Mouse (Mus musculus) liver, adult 2 months (tissue): Measurements from ENCODE around the gene Mylk2. TPM values are rescaled to one million over a fixed set of nuclear protein-coding genes. Genes with fewer than 3 reads are reported as not detected.

Experiments
- DNase-seq: peaks from one replicate; pipeline ENCODE4 v3.0.0-alpha.2; 2011; ENCODE audit warnings: low read depth, low spot score; ENCODE audit errors: extremely low read depth
- H3K27ac ChIP-seq: fragments of 200-500 bp; replicated peaks from 2 replicates; pipeline ENCODE4 v1.5.1; 2012; ENCODE audit warnings: low read depth, mild to moderate bottlenecking, control low read depth, inconsistent platforms, low read length; ENCODE audit not compliant: insufficient read depth
- H3K27me3 ChIP-seq: fragments of 200-500 bp; 2 replicates; pipeline ENCODE4 v1.6.1; 2012; ENCODE audit warnings: mild to moderate bottlenecking, moderate library complexity, low read length, inconsistent platforms; ENCODE audit not compliant: control insufficient read depth, insufficient read depth
- H3K36me3 ChIP-seq: fragments of 200-500 bp; 2 replicates; pipeline ENCODE4 v1.6.1; 2012; ENCODE audit warnings: low read length, inconsistent platforms; ENCODE audit not compliant: control insufficient read depth, insufficient read depth
- H3K4me1 ChIP-seq: fragments of 200-500 bp; 2 replicates; pipeline ENCODE4 v1.6.1; 2011; ENCODE audit warnings: low read length; ENCODE audit not compliant: control insufficient read depth, insufficient read depth
- H3K4me3 ChIP-seq: fragments of 200-500 bp; 2 replicates; pipeline ENCODE4 v1.5.1; 2011; ENCODE audit warnings: low read depth, mild to moderate bottlenecking, control low read depth, low read length, moderate library complexity; ENCODE audit not compliant: insufficient read depth
- H3K79me2 ChIP-seq: fragments of 200-500 bp; 2 replicates; pipeline ENCODE4 v1.6.1; 2012; ENCODE audit warnings: inconsistent platforms, mild to moderate bottlenecking, low read length, moderate library complexity; ENCODE audit not compliant: control insufficient read depth, insufficient read depth
- H3K9ac ChIP-seq: fragments of 200-500 bp; 2 replicates; pipeline ENCODE4 v1.6.1; 2012; ENCODE audit warnings: low read depth, mild to moderate bottlenecking, control low read depth, inconsistent platforms, low read length
- CTCF ChIP-seq: fragments of 200-500 bp; IDR thresholded peaks from 2 replicates; pipeline ENCODE4 v1.5.1; 2011; ENCODE audit warnings: low read depth, low read length, control low read depth
- POLR2A ChIP-seq: fragments of 200-500 bp; IDR thresholded peaks from 2 replicates; pipeline ENCODE4 v1.6.1; 2011; ENCODE audit warnings: low read length, control low read depth; ENCODE audit not compliant: insufficient read depth; ENCODE audit errors: extremely low read depth
- WGBS: fragments of 180-500 bp; shearing (Covaris S2); methylation state at CpG from one replicate; pipeline ENCODE4 v1.1.7; 2018; 5-methylcytosine and 5-hydroxymethylcytosine counted together
- polyA plus RNA-seq: library from polyadenylated mRNA; depleted of rRNA; stranded (reverse); fragments of >200 nt; gene quantifications from 2 replicates; pipeline ENCODE4 v1.2.3, GENCODE M21; 2012
- total RNA-seq: library from RNA; depleted of rRNA; stranded (reverse); fragments of >200 nt; gene quantifications from 2 replicates; pipeline ENCODE4 v1.2.3, GENCODE M21; 2014

The Mylk2 gene
- total and polyA plus RNA-seq, 2 experiments: 0.09 TPM; not detected in 1

- H3K9ac ChIP-seq: no peak overlapping the region
- peak overlapping the region; percentile 42; the same call in 1 of the 2 replicates for H3K27ac ChIP-seq
- no peaks in the 10 kb centered on the region for H3K79me2 ChIP-seq
- DNase-seq: peak; percentile 27
- 61% methylated on average over 11 of the region's 11 CpGs for WGBS
- H3K27me3 ChIP-seq: no peaks in the 10 kb centered on the region
- H3K4me1 ChIP-seq: peaks cover 3% of the 10 kb centered on the region; the same call in 1 of the 2 replicates
- TF ChIP-seq CTCF (no peak), POLR2A (no peak)
- H3K4me3 ChIP-seq: no peak overlapping the region
- H3K36me3 ChIP-seq: no peaks in the 10 kb centered on the region
These were observed 14.2 kb downstream of the Mylk2 start for GRCm38 (mm10) chr2:152925189-152925872.

- Histone ChIP-seq H3K27ac (no peak overlapping the region), H3K4me1 (peaks cover 3% of the 10 kb centered on the region; the same call in 1 of the 2 replicates), H3K36me3 (no peaks in the 10 kb centered on the region), H3K4me3 (no peak overlapping the region), H3K9ac (no peak overlapping the region), H3K27me3 (no peaks in the 10 kb centered on the region), H3K79me2 (no peaks in the 10 kb centered on the region)
- DNase-seq: no peak
- TF ChIP-seq POLR2A: no peak
- WGBS: 71% methylated on average over 9 of the region's 9 CpGs
These were observed 15.7 kb downstream of the Mylk2 start for GRCm38 (mm10) chr2:152926896-152927295.

GRCm38 (mm10) chr2:152927371-152927770 is 16.2 kb downstream of the Mylk2 start:
- Histone ChIP-seq H3K27ac (no peak overlapping the region), H3K9ac (no peak overlapping the region), H3K79me2 (no peaks in the 10 kb centered on the region), H3K4me1 (peaks cover 3% of the 10 kb centered on the region; the same call in 1 of the 2 replicates), H3K4me3 (no peak overlapping the region), H3K27me3 (no peaks in the 10 kb centered on the region), H3K36me3 (no peaks in the 10 kb centered on the region)
- DNase-seq: no peak
- TF ChIP-seq CTCF (no peak), POLR2A (no peak)
- WGBS: 58% methylated on average over 5 of the region's 5 CpGs

- H3K9ac ChIP-seq: no peak overlapping the region
- H3K27me3 ChIP-seq: no peaks in the 10 kb centered on the region
- 62% methylated on average over 14 of the region's 14 CpGs for WGBS
- no peaks in the 10 kb centered on the region for H3K36me3 ChIP-seq
- H3K79me2 ChIP-seq: no peaks in the 10 kb centered on the region
- peaks cover 3% of the 10 kb centered on the region; the same call in 1 of the 2 replicates for H3K4me1 ChIP-seq
- DNase-seq: peak; percentile 7
- no peak overlapping the region for H3K4me3 ChIP-seq
- H3K27ac ChIP-seq: peak overlapping the region; percentile 45
- no peak for TF ChIP-seq POLR2A
- no peak for TF ChIP-seq CTCF
These were observed 17.3 kb downstream of the Mylk2 start for GRCm38 (mm10) chr2:152928219-152928987.

GRCm38 (mm10) chr2:152928988-152929370 is 17.8 kb downstream of the Mylk2 start:
- no peak overlapping the region for H3K4me3 ChIP-seq
- no peaks in the 10 kb centered on the region for H3K27me3 ChIP-seq
- no peaks in the 10 kb centered on the region for H3K79me2 ChIP-seq
- peaks cover 3% of the 10 kb centered on the region; the same call in 1 of the 2 replicates for H3K4me1 ChIP-seq
- TF ChIP-seq POLR2A (no peak), CTCF (no peak)
- H3K9ac ChIP-seq: no peak overlapping the region
- peak overlapping the region; percentile 2 for H3K27ac ChIP-seq
- WGBS: 62% methylated on average over 3 of the region's 3 CpGs
- H3K36me3 ChIP-seq: no peaks in the 10 kb centered on the region
- DNase-seq: no peak
